Mouse (Mus musculus): ENCODE results near the gene Nlrx1.

Nlrx1 gene

GRCm38 (mm10) chr9:44234479-44235427 is 33.6 kb downstream of the Nlrx1 start:
- peak; percentile 60 for DNase-seq (ENCODE audit: low spot score)

- peak; percentile 98 for DNase-seq (ENCODE audit: low spot score)
Observed at GRCm38 (mm10) chr9:44233802-44234478, 34.5 kb downstream of the Nlrx1 start, which contains the start of gene Cbl. Cbl (minus strand) TSS chr9:44234049.

- DNase-seq (ENCODE audit: low spot score), result no peak
Observed at GRCm38 (mm10) chr9:44233021-44233801, 35.2 kb downstream of the Nlrx1 start.

GRCm38 (mm10) chr9:44231609-44232008 is 36.8 kb downstream of the Nlrx1 start:
- DNase-seq (ENCODE audit: low spot score), result no peak

GRCm38 (mm10) chr9:44225993-44226392 is 42.4 kb downstream of the Nlrx1 start:
- no peak for DNase-seq (ENCODE audit: low spot score)

GRCm38 (mm10) chr9:44213538-44213937 is 54.9 kb downstream of the Nlrx1 start:
- no peak for DNase-seq (ENCODE audit: low spot score)

GRCm38 (mm10) chr9:44212406-44212805 is 56.0 kb downstream of the Nlrx1 start:
- DNase-seq (ENCODE audit: low spot score), result no peak

GRCm38 (mm10) chr9:44209416-44209815 is 59.0 kb downstream of the Nlrx1 start:
- no peak for DNase-seq (ENCODE audit: low spot score)

- no peak for DNase-seq (ENCODE audit: low spot score)
Observed at GRCm38 (mm10) chr9:44207840-44208239, 60.6 kb downstream of the Nlrx1 start.

Data from yolk sac, embryonic 10.5 days (tissue).